Mouse (Mus musculus): ENCODE data around the gene Dhx34.
A peak's percentile ranks its signal among the peaks of the same experiment; 100 is the strongest.

Gene Dhx34

DNA sequence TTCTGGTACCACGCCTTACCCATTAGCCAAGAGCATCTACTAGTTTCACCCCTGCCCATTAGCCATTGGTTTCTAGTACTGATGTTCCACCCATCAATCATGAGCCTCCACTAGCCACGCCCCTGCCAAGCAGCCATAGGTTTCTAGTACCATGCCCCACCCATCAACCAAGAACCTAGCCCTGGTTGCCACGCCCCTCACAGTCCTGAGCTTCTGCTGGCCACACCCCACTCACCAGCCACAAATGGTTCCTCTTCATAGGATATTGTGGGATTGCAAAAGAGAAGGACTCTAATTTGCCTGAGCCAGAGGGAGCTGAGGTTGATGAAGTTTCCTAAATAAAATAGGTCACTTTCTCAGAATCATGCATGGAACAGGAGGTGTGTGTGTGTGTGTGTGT lies 61.1 kb downstream of the Dhx34 start:
- no peak for DNase-seq (ENCODE audit: low spot score)

DNA sequence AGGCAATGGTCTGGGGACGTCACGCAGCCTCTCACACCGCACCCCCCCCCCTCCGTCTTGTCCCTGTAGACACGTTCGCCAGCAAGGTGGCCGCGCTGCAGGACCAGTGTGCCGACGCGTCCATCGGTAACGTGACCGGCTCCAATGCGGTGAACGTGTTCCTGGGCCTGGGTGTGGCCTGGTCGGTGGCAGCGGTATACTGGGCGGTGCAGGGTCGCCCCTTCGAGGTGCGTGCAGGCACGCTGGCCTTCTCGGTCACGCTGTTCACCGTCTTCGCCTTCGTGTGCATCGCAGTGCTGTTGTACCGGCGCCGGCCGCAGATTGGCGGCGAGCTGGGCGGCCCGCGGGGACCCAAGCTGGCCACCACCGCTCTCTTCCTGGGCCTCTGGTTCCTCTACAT lies 63.1 kb downstream of the Dhx34 start:
- DNase-seq (ENCODE audit: low spot score), result no peak

DNA sequence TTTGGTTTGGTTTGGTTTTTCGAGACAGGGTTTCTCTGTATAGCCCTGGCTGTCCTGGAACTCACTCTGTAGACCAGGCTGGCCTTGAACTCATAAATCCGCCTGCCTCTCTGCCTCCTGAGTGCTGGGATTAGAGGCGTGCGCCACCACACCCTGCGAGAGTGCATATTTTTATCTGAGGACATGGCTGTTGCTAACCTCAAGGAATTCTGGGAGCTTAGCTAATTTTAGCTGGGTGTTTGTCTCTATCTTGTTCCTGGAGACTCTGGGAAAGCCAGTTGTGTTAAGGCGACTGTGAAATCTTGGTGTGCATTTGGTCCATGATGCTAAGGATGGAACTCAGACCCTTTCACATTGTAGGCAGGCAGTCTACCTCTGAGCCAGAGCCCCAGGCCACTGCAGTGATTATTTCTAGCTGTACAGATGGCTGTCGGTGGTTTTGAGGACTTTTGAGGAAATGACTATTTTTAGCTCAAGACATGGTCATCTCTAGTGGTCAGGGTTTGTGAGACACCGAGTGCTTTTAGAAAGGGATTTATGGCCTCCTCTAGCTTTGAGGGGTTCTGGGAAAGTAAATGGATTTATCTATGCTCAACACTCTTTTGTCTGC lies 65.6 kb downstream of the Dhx34 start:
- no peak for DNase-seq (ENCODE audit: low spot score)

DNA sequence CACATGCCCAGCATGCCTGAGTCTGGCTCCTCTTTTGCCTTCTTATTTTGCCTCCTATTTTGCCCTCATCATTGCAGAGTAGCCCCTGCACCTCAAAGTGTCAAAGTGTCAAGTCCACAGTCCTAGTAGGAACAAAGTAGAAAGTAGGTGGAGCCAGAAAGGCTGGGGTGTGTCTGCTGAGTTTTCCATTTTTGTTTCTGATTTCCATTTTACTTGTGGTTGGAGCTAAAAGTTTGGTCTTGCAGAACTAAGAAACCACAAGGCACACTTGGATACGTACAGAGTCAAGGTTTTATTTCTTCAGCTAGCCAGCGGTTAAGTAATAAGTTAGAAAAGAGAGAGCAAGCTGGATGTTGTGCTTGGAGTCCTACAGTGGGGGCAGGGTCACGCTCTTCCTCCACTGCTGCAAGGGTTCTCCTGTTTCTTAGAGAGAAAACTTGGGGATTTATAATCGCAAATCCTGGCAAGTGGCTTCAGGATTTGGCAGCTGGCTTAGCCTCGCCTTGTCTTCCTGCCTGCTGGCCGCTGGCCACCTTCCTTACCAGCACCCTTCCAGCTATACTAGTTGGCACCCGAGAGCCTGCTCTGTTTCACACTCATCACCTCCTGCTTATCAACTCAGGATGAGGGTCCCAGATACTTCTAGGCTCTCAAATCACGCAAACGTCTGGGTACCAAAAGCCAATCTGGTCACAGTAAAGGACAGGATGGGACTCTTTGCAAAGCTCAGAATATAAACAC lies 66.5 kb downstream of the Dhx34 start:
- DNase-seq (ENCODE audit: low spot score), result no peak

DNA sequence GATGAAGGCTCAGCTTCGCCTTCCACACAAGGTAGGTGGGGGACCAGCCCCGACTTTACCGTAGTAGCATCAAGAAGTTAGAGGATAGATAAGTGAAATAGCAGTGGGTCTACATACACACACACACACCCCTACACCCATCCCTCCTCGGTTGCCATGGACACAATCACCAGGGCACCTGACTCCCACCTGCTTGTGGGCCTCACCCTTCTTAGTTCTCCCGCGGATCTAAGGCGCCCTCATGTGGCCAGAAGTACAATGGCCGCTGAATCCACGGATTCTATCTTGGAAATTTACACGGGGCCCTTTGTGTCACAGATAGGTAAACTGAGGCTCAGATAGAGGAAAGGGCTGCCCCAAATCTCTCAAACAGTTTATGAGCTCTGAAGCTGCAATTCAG lies 68.3 kb downstream of the Dhx34 start:
- no peak for DNase-seq (ENCODE audit: low spot score)

DNA sequence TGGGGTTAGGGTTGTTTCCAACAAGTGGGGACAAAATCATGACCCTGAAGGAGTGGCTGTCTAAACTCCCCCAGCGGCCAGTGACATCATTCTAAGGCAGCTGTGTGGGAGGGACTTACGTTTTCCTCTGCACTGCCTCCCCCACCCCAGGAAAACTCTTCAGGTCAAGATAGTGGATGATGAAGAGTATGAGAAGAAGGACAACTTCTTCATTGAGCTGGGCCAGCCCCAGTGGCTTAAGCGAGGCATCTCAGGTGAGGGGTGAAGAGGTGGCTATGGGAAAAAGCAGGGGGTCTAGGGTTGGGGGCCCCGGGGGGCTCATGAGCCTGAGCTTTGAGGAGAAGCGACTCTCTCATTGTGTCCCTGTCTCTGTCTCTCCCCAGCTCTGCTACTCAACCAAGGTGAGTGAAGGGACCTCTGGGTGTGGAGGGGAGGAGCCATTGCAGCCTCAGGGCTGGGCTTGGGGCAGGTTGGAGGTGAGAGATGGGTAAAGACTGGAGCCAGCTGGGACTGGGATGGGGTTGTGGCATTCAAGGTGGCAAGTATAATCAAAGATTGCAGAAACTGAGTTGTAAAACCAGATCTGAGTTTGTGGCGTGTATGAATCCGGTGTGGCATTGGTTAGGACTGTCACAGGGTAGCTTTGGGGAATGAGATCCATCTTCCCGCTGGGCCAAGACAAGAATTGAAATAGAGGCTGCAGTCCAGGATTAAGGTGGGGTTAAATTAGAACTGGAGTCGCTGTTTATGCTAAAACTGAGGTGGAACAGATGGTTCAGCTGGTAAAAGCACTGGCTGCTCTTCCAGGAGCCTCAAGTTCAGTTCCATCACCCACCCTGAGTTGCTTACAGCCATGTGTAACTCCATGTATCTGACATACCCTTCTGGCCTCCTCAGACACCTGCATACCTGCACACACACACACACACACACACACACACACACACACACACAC lies 71.4 kb downstream of the Dhx34 start:
- no peak for DNase-seq (ENCODE audit: low spot score)

DNA sequence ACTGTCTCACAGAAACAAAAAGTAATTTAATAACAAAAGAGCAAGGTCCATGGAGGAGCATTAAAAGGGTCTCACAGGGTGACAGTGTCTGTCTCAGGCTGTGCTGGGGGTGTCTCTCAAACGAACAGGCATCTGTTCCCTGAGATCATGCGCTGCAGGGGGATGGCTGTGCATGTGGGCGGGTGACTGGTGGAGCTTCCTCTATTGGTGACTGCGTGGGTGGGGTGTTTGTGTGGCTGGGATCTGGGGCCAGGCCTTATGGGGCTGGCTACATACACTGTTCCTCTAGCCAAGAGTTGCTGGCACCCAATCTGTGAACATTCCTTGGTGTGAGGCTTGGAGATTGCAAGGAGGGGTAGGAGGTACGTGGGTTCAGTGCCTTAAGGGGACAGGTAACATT lies 72.6 kb downstream of the Dhx34 start:
- DNase-seq (ENCODE audit: low spot score), result no peak

DNA sequence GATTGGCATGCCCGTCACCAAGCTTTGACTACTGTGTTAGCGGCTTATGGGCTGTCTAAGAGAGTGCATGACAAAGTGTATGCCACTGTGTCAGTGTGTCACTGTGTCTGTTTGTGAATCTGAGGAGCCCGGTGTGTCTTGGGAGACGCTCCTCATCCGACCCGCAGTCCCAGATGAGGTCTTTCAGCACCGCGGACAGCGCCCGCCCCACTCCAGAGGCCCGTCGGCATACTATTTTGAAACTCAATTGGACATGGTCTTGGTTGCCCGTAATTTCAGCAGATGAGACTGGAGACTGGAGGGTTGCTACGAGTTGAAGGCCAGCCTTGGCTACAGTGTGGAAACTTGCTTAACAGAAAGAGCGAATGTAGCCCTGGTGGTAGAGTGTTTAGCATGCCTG lies 74.2 kb downstream of the Dhx34 start:
- DNase-seq (ENCODE audit: low spot score), result peak; percentile 49
